Mouse (Mus musculus) kidney, postnatal 14 days (tissue): ENCODE results near the gene 4930519G04Rik.
"Not testable (repeated sequence)": the region's sequence is repeated elsewhere in the genome, so short reads cannot be mapped to it uniquely, and the experiment has no call there.

ENCODE experiments used
- DNase-seq: peaks from one replicate; pipeline ENCODE4 v3.0.0; 2022; ENCODE audit warnings: mixed read lengths

4930519G04Rik gene

DNA sequence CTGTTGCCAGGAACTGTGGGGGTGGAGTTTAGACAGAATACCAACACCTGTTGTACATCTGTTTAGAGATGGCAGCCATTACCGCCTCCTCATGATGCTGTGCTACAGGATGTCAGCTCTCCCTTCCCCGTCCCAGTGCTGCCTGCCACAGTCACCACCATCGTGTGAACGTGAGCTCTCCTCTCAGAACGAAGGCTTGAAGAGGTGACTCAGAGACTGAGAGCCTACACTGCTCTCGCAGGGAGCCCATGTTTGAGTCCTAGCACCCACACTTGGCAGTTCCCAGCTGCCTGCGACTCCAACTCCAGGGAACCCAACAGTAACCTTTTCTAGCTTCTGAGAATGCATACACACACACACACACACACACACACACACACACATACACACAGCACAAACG, 61.4 kb downstream of the 4930519G04Rik start:
- DNase-seq = no peak

DNA sequence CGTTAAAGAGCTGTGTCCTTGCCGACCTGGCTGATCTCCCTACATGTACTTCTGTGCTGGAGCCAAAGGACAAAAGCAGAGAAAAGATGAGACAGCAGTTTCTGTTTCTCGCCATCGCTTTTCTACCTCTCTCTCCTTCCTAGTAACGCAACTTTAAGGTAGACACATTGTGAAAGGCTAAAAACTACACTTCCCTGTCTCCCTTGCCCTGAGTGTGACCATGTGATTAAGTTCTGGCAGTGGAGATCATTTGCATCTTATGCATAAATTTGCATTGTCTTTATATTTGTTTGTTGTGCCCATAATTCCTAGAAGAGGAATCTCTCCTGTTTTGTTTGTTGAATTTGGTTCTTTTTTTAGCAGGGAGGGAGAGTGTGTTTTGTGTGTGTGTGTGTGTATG, 62.4 kb downstream of the 4930519G04Rik start:
- no peak for DNase-seq

DNA sequence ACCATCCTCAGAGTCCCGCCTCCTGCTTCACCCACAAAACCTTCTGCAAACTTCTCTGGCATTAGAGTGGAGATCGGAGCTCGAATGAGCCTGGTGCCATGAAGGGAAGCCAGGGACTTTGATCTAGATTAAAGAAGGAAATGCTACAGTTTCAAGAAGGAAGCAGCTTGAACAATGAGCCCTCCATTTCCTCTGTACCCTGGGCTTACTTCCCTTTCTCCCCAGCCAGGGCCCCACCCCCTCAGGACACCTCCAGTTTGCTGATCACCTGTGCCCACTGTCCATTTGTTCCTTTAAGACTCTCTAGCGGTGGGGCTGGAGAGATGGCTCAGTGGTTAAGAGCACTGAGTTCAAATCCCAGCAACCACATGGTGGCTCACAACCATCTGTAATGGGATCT, 63.3 kb downstream of the 4930519G04Rik start:
- DNase-seq = no peak

DNA sequence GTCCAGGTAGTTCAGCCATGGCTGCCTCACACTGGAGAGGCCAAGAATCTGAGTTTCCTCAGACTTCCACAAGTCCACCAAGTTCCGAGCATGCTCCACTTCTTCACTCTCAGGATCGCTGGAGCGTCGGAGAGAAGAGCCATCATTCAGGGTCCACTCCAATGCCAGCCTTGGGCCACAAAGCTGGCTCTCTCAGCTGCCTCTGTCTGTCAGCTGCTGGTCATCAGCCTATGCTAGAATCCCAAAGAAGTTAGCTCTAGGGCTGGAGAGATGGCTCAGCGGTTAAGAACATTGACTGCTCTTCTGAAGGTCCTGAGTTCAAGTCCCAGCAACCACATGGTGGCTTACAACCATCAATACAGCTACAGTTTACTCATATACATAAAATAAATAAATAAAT, 63.9 kb downstream of the 4930519G04Rik start:
- not testable (repeated sequence) for DNase-seq

DNA sequence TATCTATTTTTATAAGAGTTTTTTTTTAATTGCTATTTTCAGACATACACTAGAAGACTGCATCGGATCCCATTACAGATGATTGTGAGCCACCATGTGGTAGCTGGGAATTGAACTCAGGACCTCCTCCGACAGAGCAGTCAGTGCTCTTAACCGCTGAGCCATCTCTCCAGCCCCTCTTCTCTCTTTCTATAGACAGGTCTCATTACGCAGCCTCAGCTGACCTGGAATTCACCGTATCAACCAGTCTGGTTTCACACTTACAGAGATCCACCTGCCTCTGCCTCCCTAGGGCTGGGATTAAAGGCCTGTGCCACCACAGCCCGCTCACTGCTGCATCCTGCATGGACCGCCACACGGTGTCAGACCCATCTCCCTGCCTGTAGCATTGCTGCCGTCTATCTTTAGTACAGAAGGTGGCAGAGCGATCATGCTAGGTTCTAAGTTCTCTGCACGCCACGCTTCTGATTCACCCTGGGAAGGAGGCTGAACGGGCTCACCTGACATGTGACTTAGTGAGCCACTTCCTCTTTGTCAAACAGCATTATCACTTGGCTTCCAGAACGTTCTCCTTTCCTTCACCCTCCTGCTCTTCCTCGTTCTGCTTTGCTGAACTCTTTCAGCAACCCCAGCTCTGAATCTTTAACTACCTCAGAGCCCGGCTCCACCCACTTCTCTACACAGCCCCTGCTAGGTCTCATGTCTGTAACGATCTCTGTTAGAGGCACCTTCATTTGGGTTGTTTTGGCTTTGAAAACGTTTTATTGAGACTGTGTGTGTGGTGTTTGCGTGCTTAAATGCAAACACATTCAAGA, 68.3 kb downstream of the 4930519G04Rik start:
- peak; percentile 39 for DNase-seq

DNA sequence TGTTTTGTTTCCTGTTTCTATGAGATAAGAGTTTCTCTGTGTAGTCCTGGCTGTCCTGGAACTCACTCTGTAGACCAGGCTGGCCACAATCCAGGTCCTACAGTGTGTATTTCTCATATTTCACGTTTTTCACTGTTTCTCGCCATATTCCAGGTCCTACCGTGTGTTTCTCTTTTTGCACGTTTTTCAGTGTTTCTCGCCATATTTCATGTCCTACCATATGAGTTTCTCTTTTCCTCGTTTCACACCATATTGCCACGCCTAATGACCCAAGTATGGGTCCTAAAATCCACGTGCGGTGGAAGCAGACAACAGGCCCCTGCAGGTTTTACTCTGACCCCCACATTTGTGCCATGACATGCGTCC, 68.9 kb downstream of the 4930519G04Rik start:
- DNase-seq = peak; percentile 30

DNA sequence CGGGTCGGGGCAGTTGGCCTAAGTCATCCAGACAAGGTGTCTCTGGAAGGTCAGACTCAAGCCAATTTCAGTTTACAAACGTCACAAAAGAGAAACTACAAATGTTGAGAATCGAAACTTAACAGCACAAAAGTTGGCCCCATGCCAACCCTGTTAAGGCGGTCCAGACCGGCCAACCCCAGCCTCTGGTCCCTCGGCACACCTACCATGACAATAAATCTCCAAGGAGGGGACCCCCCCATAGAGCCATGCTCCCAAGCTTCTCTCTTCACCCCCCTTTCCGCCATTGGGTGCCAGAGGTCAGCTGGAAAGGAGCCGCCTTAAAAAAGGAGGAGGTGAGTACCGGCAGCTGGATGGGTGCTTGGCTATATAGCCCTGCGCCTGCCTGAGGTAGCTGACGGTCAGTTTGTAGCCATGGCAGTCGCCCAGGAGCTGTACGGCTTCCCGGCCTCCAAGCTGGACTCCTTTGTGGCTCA, 69.6 kb downstream of the 4930519G04Rik start, which contains the start of gene Oasl1:
Gene Oasl1, plus strand, starts transcription at position 243 of the 476 bp plus-strand sequence.
- peak; percentile 72 for DNase-seq

DNA sequence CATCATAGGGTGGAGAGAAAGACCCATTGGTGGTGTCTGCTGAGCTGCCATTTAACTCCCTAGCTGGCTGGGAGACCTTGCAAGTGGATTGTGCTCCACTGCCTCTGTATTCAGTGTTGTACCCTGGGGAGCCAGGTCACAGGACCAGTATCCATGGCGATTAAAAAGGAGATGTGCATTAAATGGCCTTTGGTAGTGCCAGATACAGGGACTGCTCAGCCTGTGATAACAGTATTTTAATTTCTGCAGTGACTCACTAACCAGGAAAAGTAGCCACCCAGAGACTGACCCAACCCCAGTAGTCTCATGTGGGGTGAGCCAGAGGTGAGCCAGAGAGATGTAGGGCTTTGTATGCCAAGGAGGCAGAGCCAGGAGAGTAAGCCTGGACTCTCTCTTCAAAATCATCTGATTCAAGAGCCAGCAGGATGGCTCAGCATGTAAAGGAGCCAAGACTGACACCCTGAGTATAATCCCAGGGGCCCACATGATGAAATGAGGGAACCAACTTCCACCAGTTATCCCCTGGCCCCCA, 72.8 kb downstream of the 4930519G04Rik start:
- no peak for DNase-seq

DNA sequence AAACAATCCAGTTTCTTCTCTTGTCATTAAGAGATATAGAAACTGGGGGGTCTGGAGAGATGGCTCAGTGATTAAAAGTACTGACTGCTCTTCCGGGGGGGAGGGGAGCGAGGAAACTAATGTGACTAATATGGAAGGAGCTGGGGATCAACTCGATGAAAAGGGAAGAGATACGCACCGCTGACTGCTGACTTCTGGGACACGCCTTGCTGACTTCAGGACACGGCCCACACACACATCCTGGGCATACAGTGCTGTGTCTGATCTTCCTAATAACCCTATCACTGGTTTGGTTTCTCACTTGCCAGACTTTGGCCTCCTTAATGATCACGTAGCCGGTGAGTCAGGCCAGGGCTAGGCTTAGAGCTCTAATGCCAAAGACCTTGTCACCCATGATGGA, 73.3 kb downstream of the 4930519G04Rik start:
- DNase-seq = no peak

DNA sequence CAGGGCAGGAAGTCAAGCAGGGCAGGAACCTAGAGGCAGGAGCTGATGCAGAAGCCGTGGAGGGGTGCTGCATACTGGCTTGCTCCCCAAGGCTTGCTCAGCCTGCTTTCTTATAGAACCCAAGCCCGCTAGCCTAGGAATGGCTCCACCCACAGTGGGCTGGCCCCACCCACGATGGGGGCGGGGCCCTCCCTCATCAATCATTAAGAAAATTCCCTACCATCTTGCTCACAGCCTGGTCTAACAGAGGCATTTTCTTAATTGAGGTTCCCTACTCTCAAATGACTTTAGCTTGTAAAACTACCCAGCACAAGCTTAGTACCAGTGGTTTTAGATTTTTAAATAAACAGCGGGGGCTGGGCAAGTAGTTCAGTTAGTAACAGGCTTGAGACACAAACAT, 78.2 kb downstream of the 4930519G04Rik start:
- DNase-seq = no peak

DNA sequence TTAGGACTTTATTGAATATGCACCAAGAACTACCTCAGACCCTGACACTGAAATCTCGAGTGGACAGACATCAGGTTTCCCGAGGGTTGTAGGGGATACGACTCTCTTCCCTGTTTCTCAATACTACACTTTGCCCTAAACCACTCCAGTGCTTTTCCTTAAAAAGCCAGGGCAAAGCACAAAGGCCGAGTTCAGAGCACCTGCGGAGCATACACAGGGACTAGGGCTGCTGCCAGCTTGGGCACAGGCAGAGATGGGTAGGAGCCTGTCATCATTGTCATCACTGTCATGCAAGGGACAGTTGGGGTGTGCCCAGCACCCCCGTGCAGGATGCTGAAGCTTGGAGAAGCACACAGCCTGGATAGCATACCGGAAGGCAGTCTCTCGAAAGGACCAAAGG, 79.7 kb downstream of the 4930519G04Rik start:
- no peak for DNase-seq
